Mouse (Mus musculus): Measurements from ENCODE around the gene Fbxo39.
"Not testable (repeated sequence)": the region's sequence is repeated elsewhere in the genome, so short reads cannot be mapped to it uniquely, and the experiment has no call there.

The Fbxo39 gene

DNA sequence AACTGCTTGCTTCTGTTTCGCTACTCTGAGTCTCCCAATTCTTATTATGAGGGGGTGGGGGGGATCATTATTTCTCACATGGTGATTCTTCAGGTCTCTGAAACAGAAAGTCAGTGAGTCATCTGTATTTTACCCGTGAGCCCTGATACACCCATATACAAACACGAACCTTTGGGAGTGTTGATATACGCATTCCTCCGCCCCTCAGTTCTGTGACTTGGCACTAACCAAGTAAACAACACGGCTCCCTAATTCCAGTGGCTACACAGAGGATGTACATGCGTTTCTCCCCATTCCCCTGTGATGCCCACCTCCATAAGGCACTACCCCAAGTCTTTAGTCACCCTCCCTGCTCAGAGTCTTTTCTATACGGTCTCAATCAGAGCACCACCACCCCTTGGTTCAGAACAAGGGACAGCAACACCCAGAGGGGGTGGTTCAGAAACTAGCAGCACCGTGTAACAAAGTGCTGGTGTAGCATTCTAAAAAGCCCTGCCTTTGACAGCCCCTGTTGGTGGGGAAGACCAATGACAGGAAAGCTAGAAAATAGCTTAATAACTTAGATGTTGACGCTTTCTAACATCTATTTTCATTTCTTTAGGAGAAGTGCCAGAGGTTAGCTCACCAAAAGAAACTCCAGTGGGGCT, 2.8 kb upstream of the Fbxo39 start:
- DNase-seq (ENCODE audit: low spot score): no peak

DNA sequence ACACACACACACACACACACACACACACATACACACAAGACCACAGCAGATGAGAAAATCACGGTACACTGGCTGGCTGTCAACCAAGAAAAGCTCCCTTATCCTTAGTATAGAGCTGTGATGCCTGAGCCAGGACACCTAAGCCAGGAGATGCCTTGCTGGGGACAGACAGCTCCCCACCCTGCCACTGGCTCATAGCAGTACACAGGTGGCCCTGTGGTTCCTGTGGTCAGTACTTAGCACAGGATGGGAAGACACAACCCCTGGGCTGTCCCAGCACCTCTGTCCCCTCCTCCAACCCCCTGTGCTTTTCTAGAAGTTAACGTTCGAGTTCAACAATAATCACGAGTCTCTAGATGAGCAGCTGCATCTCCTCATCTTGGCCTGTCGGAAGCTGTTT, 3.8 kb downstream of the Fbxo39 start:
- no peak for DNase-seq (ENCODE audit: low spot score)

DNA sequence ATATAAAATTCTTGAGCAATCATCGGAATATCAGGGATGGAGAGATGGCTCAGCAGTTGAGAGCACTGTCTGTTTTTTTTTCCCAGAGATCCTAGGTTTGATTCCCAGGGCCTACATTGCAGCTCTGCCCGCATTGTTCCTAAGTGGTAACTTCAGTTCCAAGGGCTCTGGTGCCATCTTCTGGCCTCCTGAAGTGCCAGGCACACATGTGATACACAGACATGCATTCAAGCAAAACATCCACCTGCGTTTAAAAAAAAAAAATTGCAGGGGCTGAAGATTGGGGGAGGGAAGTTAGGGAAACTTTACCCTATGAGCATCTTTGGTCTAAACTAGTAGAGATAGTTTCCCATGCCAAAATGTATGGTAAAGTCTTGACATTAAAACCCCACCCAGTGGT, 10.2 kb downstream of the Fbxo39 start:
- DNase-seq (ENCODE audit: low spot score): no peak

DNA sequence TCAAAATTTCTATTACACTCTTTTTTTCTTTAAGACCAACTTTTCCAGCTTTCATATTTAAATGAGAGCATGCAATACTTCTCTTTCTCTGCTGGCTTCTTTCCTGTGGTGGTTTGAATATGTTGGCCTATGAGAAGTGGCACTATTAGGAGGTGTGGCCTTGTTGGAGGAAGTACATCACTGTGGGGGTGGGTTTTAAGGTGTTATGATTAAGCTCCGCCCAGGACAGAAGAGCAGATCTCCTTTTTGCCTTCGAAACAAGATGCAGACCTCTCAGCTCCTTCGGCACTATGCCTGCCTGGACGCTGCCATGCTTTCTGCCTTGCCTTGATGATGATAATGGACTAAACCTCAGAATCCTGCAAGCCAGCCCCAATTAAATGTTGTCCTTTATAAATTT, 11.5 kb downstream of the Fbxo39 start:
- no peak for DNase-seq (ENCODE audit: low spot score)

DNA sequence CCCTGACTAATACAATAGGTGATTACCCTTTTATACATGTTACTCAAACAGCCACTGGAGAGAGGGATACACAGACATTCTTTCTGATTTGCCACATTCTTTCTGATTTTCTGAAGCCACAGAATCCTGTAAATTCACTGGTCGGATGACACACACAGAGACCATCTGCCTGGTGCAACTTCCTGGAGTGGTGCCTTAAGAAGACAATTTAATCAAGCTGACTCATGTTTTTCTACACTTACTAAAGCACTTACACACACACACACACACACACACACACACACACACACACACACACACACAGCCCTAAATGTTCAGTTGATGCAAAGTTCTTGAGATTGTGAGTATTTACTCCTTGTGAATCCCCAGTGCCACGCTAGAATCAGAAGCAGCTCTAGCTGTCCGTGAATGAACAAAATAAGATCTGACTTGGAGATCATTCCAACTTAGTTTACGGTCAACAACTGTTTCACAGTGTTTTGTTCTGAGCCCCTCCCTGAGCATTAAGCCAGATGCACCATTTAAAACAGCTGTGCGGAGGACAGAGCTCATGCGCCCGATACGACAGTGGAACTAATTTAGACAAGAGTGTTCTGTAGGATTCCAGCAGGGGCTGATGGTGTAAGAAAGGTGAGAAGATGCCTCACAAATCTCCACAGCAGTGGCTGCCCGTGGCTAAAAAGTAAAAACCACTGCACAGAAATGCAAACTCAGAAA, 18.9 kb downstream of the Fbxo39 start:
- DNase-seq (ENCODE audit: low spot score): no peak

DNA sequence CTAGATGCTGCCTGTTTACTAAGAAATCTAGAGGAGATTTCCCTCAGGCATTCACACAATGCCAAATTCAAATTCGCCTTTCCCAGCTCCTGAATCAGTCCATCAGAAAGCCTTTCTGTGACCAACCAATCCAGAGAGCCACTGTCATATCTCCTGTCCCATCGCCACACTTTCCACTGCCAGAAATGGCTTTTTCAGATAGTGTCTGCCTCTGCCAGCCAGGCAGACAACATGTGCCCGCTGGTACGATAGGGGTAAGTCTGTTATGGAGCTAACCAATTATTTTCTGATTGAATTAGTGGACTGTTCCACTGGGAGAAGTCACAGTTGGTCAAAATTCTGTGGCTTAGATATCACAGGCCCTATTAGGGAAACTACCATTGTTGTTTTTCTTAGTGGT, 20.4 kb downstream of the Fbxo39 start:
- no peak for DNase-seq (ENCODE audit: low spot score)

DNA sequence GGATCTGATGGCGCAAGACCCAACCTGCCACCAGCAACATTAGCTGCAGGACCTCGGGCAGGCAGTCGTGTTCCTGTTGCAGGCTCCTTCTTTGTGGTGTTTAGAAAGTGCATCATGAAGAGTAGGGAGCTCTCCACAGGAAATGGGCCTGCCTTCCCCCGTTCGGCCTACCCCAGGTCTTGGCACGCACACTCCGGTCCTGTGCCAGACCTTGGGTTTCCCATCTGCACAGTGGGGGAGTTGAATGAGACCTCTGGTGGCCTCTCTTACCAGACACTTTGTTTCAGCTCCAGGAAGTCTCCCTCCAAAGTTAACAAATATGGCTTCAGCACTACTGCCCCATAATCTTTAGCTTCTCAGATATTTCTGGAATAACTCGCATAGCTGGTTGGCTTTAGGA, 22.5 kb downstream of the Fbxo39 start:
- no peak for DNase-seq (ENCODE audit: low spot score)

DNA sequence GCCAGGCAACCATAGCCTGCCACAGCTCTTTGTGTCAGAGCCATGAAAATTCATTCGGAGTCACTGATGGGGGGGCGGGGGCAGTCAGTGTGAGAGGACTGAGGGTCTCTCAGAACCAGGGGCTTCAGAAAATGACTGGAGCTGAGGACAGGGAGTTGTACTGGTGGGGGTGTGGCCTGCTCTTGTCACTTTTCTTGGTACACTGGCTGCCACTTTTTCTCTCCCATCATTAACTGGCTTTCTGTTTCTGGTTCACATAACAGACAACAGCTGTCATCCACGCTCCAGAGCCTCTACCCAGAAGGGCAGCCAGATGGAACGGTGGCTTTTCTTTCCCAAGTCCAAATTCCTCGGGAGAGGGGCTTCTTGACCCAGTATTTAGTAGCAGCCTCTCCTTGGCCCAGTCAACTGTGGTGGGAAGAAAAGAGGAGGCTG, 24.2 kb downstream of the Fbxo39 start:
- DNase-seq (ENCODE audit: low spot score): peak; percentile 55

DNA sequence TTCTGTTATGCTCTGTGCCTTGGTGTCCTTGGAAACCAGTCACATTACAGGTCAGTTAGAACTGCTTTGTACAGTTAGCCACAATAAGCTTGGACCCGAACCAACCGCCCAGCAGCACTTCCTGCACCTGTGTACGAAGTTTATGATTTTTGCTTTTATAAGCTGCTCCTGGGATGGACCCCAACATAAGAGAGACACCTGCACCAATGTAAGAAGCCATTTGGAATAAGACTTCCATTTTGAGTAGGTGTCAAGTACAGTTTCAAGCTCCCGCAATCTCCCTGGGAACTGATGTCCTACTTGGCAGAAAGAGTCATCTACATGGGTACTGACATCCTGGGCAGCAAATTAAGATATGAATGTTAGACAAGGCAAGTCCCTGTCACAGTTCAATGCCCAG, 25.5 kb downstream of the Fbxo39 start:
- DNase-seq (ENCODE audit: low spot score): no peak

DNA sequence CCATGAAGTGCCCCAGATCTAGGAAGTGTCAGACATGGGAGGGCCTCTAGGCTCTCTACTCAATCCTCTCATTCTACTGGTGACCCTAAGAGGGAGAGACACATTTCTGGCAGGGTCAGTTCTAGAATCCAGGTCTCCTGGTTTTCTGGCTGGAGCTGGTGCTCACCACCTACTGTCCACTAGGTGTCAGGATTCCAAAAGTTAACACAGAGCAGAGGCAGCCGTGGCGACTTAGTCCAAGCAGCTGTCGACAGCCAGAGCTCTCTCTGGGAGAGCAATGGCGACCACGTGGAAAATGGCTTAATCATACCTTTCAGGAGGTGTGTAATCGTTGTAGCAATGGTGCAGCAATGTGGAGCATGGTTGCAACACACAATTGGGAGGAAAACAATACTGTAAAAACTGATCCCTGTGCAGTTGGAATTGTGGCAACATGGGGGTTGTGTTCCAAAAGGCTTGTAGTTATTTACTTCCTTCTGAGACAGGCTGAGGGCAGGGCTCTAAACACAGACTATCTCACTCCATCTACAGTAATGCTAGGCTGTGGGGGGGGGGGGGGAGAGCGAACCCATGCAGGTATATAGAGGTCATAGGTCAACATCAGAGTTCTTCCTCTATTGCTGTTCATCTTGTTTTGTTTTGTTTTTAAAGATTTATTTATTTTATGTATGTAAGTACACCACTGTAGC, 28.4 kb downstream of the Fbxo39 start:
- peak; percentile 92 for DNase-seq (ENCODE audit: low spot score)

DNA sequence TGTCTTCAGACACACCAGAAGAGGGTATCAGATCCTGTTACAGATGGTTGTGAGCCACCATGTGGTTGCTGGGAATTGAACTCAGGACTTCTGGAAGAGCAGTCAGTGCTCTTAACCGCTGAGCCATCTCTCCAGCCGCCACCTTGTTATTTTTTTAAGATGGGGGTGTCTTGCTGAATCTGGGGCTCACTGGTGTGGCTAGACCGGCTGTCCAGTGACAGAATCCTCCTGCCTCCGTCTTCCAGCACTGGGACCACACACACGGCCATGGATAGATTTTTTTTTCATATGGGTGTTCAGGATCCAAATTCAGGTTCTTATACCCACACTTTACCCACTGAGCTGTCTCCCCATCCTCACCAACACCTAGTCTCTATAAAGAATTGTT, 29.0 kb downstream of the Fbxo39 start:
- not testable (repeated sequence) for DNase-seq (ENCODE audit: low spot score)

DNA sequence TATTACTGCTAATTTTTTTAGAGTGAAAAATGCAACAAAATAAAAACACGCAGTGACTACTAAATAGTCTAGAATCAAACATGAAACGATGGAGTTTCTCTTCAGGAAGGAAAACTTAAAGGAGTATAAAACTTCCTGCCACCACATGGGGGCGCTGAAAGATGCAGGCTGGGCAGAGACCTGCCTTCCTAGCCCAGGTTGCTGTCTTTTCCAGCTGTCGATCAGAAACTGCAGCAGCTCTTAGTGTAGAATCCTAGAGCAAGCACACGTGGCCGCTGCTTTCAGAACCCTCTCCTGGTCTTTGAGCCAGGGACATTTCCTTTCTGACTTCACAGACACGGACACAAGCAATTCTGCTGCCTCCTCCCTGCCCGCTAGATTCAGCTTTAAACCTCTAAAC, 29.7 kb downstream of the Fbxo39 start:
- peak; percentile 78 for DNase-seq (ENCODE audit: low spot score)

DNA sequence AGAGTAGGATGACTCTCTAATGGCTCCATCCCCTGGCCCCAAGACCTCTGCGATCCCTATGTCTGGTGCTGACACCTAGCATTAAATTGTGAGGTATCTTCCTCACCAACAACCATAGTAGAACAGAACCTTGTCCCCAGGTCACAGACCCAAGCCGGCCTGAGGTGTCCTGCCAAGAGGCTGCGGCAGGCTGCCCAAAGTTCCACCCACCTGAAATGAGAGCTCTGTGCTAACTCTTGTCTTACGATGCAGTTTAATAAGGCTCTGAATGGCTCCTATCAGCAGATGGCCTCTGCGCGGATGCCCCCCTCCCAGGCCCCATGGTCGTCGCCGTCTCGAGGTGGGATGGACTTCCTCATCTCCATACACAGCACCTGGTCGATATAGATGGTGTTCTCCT, 30.2 kb downstream of the Fbxo39 start:
- no peak for DNase-seq (ENCODE audit: low spot score)

DNA sequence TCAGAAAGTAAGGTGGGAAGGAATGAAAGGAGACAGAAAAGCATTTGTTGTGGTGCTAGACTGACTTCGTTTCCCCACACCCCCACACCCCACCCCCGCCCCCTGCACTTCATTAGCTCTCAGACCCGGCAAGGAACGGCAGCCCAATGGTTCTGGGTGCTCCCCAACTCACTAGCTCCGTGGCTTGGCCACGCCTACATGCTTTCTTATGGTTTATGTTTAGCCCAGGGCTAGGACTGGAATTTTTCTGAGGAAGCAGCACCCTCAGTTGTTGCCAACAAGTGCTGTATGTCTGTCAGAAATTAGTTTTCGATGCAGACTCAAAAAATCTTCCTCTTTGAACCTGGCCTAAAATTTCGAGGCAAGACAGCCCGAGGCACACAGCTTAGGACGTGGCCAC, 34.3 kb downstream of the Fbxo39 start:
- no peak for DNase-seq (ENCODE audit: low spot score)

DNA sequence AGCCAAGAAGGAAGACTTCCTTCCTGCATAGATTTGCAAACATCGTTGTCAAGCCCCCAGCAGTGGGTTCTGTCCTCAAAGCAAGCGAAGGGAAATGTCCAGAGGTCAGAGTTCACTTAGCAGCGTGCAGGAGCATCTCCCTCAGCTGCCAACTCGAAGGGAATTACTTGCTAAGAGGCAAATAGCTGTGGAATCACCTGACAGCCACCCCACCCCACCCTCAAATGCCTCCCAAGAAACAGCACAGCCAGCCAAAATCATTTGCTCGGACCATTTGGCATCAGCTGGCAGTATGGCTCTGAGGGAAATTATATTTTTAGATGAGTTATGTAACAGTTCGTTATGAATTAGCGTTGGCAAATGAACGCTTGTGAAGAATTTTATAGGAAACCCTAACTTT, 34.8 kb downstream of the Fbxo39 start:
- DNase-seq (ENCODE audit: low spot score): no peak

DNA sequence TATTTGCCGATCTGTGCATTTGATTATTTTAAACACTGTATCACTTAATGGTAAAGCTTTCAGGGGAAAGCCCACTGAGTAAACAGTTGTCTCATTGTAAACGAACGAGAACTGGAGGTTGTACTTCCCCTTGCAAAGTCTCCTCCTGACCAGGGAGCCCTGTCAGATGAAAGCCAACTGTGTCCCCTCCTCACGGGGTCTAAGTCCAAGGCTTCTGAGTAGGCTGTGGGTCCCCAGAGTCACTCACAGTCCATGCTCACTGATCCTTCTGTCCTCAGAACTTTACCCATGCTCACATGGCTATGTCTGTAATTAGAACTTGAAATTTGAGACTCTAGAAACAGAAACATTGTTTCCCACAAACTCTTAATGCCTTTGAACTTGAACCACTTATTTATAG, 35.4 kb downstream of the Fbxo39 start:
- DNase-seq (ENCODE audit: low spot score): no peak

DNA sequence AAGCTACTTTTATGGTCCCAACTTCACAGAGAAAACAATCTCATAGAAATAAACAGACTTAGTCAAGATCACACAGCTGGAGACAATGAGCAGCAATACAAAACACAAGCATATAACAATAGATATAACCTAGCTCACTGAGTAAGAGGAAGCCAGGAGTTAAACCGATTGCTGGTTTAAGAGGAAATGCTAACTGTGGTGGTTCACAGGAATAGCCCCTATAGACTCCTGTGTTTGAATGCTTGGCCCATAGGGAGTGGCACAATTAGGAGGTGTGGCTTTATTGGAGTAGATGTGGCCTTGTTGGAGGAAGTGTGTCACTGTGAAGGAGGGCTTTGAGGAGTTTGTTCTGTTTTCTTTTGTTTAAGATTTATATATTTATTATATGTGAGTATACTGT, 38.0 kb downstream of the Fbxo39 start:
- no peak for DNase-seq (ENCODE audit: low spot score)

DNA sequence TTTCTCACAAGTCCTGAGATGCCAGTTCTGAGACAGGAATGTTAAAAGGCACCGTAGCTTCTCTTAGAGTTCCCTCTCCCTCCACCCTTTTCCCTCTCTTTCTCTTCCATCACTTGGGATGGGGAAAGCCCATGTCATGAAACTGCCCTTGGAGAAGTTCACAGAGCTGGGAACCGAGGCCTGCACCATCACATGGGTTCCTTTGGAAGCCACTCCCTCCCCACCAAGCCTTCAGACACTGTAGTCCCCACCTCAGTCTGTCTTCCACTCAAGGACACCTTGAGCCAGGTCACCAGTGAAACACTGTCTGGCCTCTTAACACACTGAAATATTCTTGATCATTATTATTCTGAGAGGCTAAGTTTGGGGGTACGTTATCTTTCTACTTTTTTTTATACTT, 38.9 kb downstream of the Fbxo39 start:
- no peak for DNase-seq (ENCODE audit: low spot score)

DNA sequence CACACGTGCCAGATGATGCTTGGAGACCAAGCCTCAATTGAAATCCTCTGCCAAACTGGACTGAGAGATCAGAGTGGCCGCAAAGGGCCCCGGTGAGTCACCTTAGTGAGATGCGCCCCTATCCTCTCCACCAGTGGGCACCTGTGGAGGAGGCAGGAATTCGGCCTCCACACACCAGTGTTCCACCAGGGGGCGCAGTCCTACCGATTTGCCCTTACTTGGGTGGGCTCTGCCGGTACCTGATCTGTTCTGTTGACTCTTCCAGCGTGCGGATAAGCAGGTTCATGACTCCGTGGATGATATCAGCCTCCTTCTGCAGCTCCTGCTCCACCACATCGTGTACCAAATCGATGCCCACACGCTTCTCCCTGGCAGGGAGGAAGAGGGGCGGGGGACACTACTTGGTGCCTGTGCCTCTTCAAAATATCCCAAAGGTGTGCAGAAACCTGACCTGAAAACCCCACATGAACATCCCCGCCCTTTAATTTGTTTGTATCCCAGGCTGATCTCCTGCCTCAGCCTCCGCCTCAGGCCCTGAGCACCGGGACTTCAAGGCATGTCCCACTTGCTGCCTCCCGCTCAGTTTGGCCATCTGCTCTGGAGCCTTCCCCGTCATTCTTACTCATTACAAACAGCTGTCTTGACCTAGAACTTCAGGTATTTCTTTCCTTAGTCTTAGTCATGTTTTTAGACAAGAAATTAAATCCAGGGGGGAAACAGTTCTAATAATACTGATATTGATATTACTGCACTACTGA, 40.9 kb downstream of the Fbxo39 start:
- peak; percentile 88 for DNase-seq (ENCODE audit: low spot score)

DNA sequence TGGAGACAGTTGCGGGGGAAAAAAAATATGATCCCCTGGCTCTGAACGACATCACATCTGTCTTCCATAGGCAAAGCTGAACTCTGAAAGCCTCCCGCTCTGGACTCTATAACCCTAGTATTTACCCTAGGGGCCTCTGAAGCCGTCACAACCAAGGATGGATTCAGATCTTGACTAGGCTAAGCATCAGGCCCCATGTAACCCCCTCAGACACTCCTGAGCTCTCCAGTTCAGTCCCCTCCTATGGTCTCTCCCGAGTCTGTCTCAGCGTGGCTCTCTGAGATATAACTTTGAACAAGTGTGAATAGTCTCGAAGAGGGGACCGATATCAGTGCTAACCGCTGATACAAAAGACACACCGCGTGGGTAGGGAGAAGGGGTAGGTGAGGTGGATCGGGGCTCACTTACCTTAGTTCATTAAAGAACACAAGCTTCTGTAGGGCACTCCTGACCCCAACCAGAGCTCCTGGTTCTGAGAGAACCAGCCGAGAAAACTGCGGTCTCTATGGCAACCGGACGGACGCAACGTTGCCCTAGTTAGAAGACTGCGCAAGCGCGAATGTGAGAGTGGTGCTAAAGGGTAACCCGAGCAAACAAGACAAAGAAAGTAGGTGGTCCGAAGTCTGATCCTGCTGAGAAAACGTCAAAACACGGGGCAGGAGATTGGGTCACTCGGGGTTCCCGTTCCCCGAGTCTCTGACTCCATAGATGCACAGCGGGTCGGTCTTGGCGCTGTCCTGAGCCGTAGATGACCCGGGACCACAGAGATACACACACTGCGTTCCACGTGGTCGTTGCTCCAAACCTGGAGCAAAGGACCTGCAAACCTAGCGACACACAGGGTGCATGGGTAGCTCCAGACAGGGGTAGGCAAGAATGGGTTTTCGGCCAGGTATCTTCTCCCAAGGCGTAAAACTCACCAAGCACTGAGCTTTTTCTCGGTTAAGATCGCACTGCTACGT, 47.4 kb downstream of the Fbxo39 start:
- peak; percentile 97 for DNase-seq (ENCODE audit: low spot score)

DNA sequence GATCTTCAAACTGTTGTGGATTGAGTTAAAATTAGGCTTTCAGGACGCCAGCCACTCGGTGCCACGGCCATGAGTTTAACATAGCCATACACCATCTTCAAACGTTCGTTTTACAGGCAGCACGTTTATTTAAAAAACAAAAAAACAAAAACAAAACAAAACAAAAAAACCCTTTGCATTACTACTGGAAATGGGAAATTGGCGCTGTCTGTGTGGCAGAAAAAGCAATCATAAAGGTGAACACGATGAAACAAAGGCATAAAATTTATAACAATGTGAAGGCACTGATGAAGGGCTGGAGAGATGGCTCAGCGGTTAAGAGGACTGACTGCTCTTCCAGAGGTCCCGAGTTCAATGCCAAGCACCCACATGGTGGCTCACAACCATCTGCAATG, 48.1 kb downstream of the Fbxo39 start, which contains the start of gene Tekt1:
TSS of gene Tekt1 (minus strand) at position 96 of the 395 bp plus-strand sequence.
- no peak for DNase-seq (ENCODE audit: low spot score)

Measured in embryo, embryonic 10 days (tissue).